Mouse (Mus musculus): ENCODE data around the gene Zfyve19.

GRCm38 (mm10) chr2:119172862-119173576 lies 35.4 kb upstream of the Zfyve19 start:
- no peak for TF ChIP-seq POLR2A (IDR thresholded peaks at IDR 0.05; ENCODE audit: insufficient read length, low read depth)
- no peak for TF ChIP-seq CEBPB (IDR thresholded peaks at IDR 0.05; ENCODE audit: insufficient read depth, poor library complexity, severe bottlenecking)
- no peak for TF ChIP-seq MAX (IDR thresholded peaks at IDR 0.05; ENCODE audit: low read depth)
- no peak for TF ChIP-seq USF1 (IDR thresholded peaks at IDR 0.05; ENCODE audit: low read depth)
- no peak for TF ChIP-seq TCF3 (IDR thresholded peaks at IDR 0.05; ENCODE audit: insufficient read length, low read depth)
- no peak for TF ChIP-seq REST (IDR thresholded peaks at IDR 0.05; ENCODE audit: insufficient read depth, insufficient read length)

All from myocyte (in vitro differentiated cells).